Mouse (Mus musculus): ENCODE results near the gene Fkbp6. TPM values are rescaled to one million over a fixed set of nuclear protein-coding genes. Genes with fewer than 3 reads are reported as not detected.

Gene Fkbp6
- polyA plus RNA-seq, 1 experiment from 2014 or later, result 0.15 TPM

- no peaks in the 10 kb centered on the region for H3K27me3 ChIP-seq (ENCODE audit: control insufficient read depth, insufficient read depth, low read length)
- H3K4me1 ChIP-seq (replicated peaks; ENCODE audit: control insufficient read depth, insufficient read depth, low read length), result no peaks in the 10 kb centered on the region
- H3K9me3 ChIP-seq (ENCODE audit: control insufficient read depth, low read length), result peaks cover 3% of the 10 kb centered on the region; the same call in 1 of the 2 replicates
- no peak for DNase-seq (ENCODE audit: low spot score)
- H3K4me2 ChIP-seq (ENCODE audit: low read depth, low read length, severe bottlenecking), result no peak overlapping the region
- no peak overlapping the region for H3K27ac ChIP-seq (ENCODE audit: low read depth, low read length)
- H3K36me3 ChIP-seq (ENCODE audit: control insufficient read depth, insufficient read depth, low read length), result no peaks in the 10 kb centered on the region
- no peak overlapping the region for H3K9ac ChIP-seq (ENCODE audit: low read length)
- no peak overlapping the region for H3K4me3 ChIP-seq (ENCODE audit: low read depth, low read length)
- no peak for ATAC-seq (replicated peaks; ENCODE audit: low FRiP score)
- WGBS, result 21% methylated on average over 1 of the region's 1 CpGs
These were observed 3.4 kb downstream of the Fkbp6 start for GRCm38 (mm10) chr5:135346430-135346829.

DNA sequence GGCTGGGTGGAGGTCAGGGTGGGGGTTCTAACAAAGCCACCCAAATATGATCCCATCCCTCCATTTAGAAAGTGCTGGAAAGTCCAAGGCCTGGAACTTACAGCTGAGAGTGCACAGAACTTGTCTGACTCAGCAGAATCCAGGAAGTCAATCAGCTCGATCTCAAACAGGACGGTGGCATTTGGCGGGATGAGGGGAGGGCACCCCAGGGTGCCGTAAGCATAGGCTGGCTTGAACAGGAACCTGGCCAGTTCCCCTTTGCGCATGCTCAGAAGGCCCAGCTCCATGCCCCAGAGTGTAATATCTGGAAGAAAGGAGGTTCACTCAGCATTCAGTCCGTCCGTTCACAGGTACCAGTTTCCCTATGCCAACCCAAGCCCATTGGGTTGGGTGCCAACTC is 3.9 kb downstream of the Fkbp6 start:
- no peak overlapping the region for H3K9ac ChIP-seq (ENCODE audit: low read length)
- peak; percentile 27 for DNase-seq (ENCODE audit: low spot score)
- H3K4me3 ChIP-seq (ENCODE audit: low read depth, low read length), result no peak overlapping the region
- WGBS, result 81% methylated on average over 7 of the region's 7 CpGs
- no peak overlapping the region for H3K27ac ChIP-seq (ENCODE audit: low read depth, low read length)
- H3K4me2 ChIP-seq (ENCODE audit: low read depth, low read length, severe bottlenecking), result no peak overlapping the region
- H3K27me3 ChIP-seq (ENCODE audit: control insufficient read depth, insufficient read depth, low read length), result no peaks in the 10 kb centered on the region
- no peak for ATAC-seq (replicated peaks; ENCODE audit: low FRiP score)
- H3K36me3 ChIP-seq (ENCODE audit: control insufficient read depth, insufficient read depth, low read length), result no peaks in the 10 kb centered on the region
- peaks cover 3% of the 10 kb centered on the region; the same call in 1 of the 2 replicates for H3K9me3 ChIP-seq (ENCODE audit: control insufficient read depth, low read length)
- H3K4me1 ChIP-seq (replicated peaks; ENCODE audit: control insufficient read depth, insufficient read depth, low read length), result no peaks in the 10 kb centered on the region

GRCm38 (mm10) chr5:135337575-135337974 is 12.3 kb downstream of the Fkbp6 start:
- H3K27ac ChIP-seq (ENCODE audit: low read depth, low read length), result no peak overlapping the region
- no peak overlapping the region for H3K4me3 ChIP-seq (ENCODE audit: low read depth, low read length)
- ATAC-seq (replicated peaks; ENCODE audit: low FRiP score) (no peak), DNase-seq (ENCODE audit: low spot score) (no peak)
- H3K36me3 ChIP-seq (ENCODE audit: control insufficient read depth, insufficient read depth, low read length), result no peaks in the 10 kb centered on the region
- WGBS, result 80% methylated on average over 3 of the region's 3 CpGs
- no peak overlapping the region for H3K9ac ChIP-seq (ENCODE audit: low read length)
- no peaks in the 10 kb centered on the region for H3K4me1 ChIP-seq (replicated peaks; ENCODE audit: control insufficient read depth, insufficient read depth, low read length)
- H3K9me3 ChIP-seq (ENCODE audit: control insufficient read depth, low read length), result no peaks in the 10 kb centered on the region
- no peaks in the 10 kb centered on the region for H3K27me3 ChIP-seq (ENCODE audit: control insufficient read depth, insufficient read depth, low read length)
- no peak overlapping the region for H3K4me2 ChIP-seq (ENCODE audit: low read depth, low read length, severe bottlenecking)

DNA sequence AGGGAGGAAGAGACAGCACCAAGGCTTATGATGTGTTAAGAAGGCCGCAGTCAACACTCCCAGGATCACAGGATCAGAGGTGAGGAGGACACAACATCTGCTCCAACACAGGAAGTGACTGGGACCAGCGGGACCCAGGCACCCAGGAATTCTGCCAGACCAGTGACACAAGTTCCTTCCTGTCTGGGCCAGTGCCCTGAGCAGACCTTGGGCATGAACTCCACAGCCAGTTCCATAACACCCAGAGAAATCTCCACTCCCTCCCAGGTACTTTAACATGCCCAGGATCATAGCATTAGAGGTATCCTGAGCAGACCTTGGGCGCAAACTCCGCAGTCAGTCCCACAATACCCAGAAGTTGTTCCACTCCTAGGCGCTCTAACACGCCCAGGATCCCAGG is 18.7 kb downstream of the Fkbp6 start:
- H3K9ac ChIP-seq (ENCODE audit: low read length), result no peak overlapping the region
- H3K4me1 ChIP-seq (replicated peaks; ENCODE audit: control insufficient read depth, insufficient read depth, low read length), result peaks cover under 1% of the 10 kb centered on the region; the same call in 1 of the 2 replicates
- DNase-seq (ENCODE audit: low spot score) (no peak), ATAC-seq (replicated peaks; ENCODE audit: low FRiP score) (no peak)
- H3K27ac ChIP-seq (ENCODE audit: low read depth, low read length), result no peak overlapping the region
- H3K9me3 ChIP-seq (ENCODE audit: control insufficient read depth, low read length), result no peaks in the 10 kb centered on the region
- 84% methylated on average over 6 of the region's 6 CpGs for WGBS
- no peak overlapping the region for H3K4me3 ChIP-seq (ENCODE audit: low read depth, low read length)
- H3K27me3 ChIP-seq (ENCODE audit: control insufficient read depth, insufficient read depth, low read length), result no peaks in the 10 kb centered on the region
- H3K4me2 ChIP-seq (ENCODE audit: low read depth, low read length, severe bottlenecking), result no peak overlapping the region
- no peaks in the 10 kb centered on the region for H3K36me3 ChIP-seq (ENCODE audit: control insufficient read depth, insufficient read depth, low read length)

DNA sequence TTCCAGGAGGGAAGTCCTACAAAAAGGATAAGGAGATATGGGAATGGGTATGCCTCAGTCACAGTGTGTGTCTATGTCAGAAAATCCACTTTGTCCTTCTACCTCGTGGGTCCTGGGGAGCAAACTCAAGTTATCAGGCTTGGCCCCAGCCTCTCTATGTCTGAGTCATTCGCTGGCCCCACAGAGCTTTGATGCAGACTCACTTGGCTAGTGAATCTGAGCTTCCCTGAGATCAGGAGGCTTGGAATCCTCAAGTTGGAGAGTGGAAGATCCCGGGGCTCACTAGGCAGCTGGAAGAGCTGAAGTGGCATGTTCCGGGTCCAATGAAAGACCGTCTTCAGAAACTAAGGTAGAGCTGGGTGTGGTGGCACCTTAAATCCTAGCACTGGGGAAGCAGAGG is 19.6 kb downstream of the Fkbp6 start:
- no peak for DNase-seq (ENCODE audit: low spot score)
- no peak overlapping the region for H3K4me3 ChIP-seq (ENCODE audit: low read depth, low read length)
- ATAC-seq (replicated peaks; ENCODE audit: low FRiP score), result no peak
- peaks cover 3% of the 10 kb centered on the region; the same call in 1 of the 2 replicates for H3K4me1 ChIP-seq (replicated peaks; ENCODE audit: control insufficient read depth, insufficient read depth, low read length)
- H3K27me3 ChIP-seq (ENCODE audit: control insufficient read depth, insufficient read depth, low read length), result no peaks in the 10 kb centered on the region
- H3K9ac ChIP-seq (ENCODE audit: low read length), result no peak overlapping the region
- H3K4me2 ChIP-seq (ENCODE audit: low read depth, low read length, severe bottlenecking), result no peak overlapping the region
- H3K36me3 ChIP-seq (ENCODE audit: control insufficient read depth, insufficient read depth, low read length), result no peaks in the 10 kb centered on the region
- H3K9me3 ChIP-seq (ENCODE audit: control insufficient read depth, low read length), result no peaks in the 10 kb centered on the region
- H3K27ac ChIP-seq (ENCODE audit: low read depth, low read length), result no peak overlapping the region
- 88% methylated on average over 5 of the region's 5 CpGs for WGBS

GRCm38 (mm10) chr5:135329471-135329870 is 20.4 kb downstream of the Fkbp6 start:
- Histone ChIP-seq H3K9ac (ENCODE audit: low read length) (no peak overlapping the region), H3K27me3 (ENCODE audit: control insufficient read depth, insufficient read depth, low read length) (no peaks in the 10 kb centered on the region), H3K27ac (ENCODE audit: low read depth, low read length) (no peak overlapping the region), H3K36me3 (ENCODE audit: control insufficient read depth, insufficient read depth, low read length) (no peaks in the 10 kb centered on the region), H3K4me3 (ENCODE audit: low read depth, low read length) (no peak overlapping the region), H3K4me1 (replicated peaks; ENCODE audit: control insufficient read depth, insufficient read depth, low read length) (peaks cover 3% of the 10 kb centered on the region; the same call in 1 of the 2 replicates), H3K4me2 (ENCODE audit: low read depth, low read length, severe bottlenecking) (no peak overlapping the region), H3K9me3 (ENCODE audit: control insufficient read depth, low read length) (no peaks in the 10 kb centered on the region)
- no peak for DNase-seq (ENCODE audit: low spot score)
- ATAC-seq (replicated peaks; ENCODE audit: low FRiP score), result no peak
- 80% methylated on average over 4 of the region's 4 CpGs for WGBS

DNA sequence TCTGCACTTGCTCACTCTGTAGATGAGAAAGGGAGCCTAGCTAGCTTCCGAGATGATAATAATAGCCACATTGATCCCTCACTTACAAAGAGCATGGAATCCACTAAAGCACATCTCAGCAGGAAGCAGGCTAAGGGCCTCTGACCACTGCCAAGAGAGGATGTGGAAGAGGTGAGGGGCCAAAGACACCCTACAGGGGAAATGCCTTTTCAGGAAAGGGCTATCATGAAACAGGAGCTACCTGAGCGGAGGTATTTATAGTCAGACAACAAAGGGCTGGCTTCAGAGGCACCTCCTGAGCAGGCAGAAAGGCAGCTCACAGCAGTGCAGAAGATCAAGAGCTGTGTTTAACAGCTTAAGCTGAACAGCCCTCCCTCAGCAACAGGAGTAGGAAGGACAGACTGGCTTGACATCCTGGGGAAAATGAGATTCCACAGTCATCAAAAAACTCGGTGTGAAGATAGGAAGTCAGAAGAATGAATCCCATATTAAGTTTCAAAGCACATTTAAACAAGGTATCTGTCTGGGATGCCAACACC is 23.7 kb downstream of the Fkbp6 start:
- 5% methylated on average over 3 of the region's 3 CpGs for whole genome bisulfite sequencing
- no peak overlapping the region for H3K27ac ChIP-seq (ENCODE audit: low read depth, low read length)
- H3K9ac ChIP-seq (ENCODE audit: low read length), result no peak overlapping the region
- no peaks in the 10 kb centered on the region for H3K9me3 ChIP-seq (ENCODE audit: control insufficient read depth, low read length)
- no peaks in the 10 kb centered on the region for H3K27me3 ChIP-seq (ENCODE audit: control insufficient read depth, insufficient read depth, low read length)
- no peak for DNase-seq (ENCODE audit: low spot score)
- ATAC-seq (replicated peaks; ENCODE audit: low FRiP score), result no peak
- H3K4me2 ChIP-seq (ENCODE audit: low read depth, low read length, severe bottlenecking), result no peak overlapping the region
- H3K36me3 ChIP-seq (ENCODE audit: control insufficient read depth, insufficient read depth, low read length), result no peaks in the 10 kb centered on the region
- peaks cover 3% of the 10 kb centered on the region; the same call in 1 of the 2 replicates for H3K4me1 ChIP-seq (replicated peaks; ENCODE audit: control insufficient read depth, insufficient read depth, low read length)
- no peak overlapping the region for H3K4me3 ChIP-seq (ENCODE audit: low read depth, low read length)

- H3K9me3 ChIP-seq (ENCODE audit: control insufficient read depth, low read length), result no peaks in the 10 kb centered on the region
- DNase-seq (ENCODE audit: low spot score) (no peak), ATAC-seq (replicated peaks; ENCODE audit: low FRiP score) (no peak)
- H3K4me3 ChIP-seq (ENCODE audit: low read depth, low read length), result no peak overlapping the region
- H3K36me3 ChIP-seq (ENCODE audit: control insufficient read depth, insufficient read depth, low read length), result no peaks in the 10 kb centered on the region
- H3K27me3 ChIP-seq (ENCODE audit: control insufficient read depth, insufficient read depth, low read length), result no peaks in the 10 kb centered on the region
- WGBS, result 97% methylated on average over 1 of the region's 1 CpGs
- no peak overlapping the region for H3K27ac ChIP-seq (ENCODE audit: low read depth, low read length)
- no peak overlapping the region for H3K9ac ChIP-seq (ENCODE audit: low read length)
- peaks cover 3% of the 10 kb centered on the region; the same call in 1 of the 2 replicates for H3K4me1 ChIP-seq (replicated peaks; ENCODE audit: control insufficient read depth, insufficient read depth, low read length)
- no peak overlapping the region for H3K4me2 ChIP-seq (ENCODE audit: low read depth, low read length, severe bottlenecking)
These were observed 27.6 kb downstream of the Fkbp6 start for GRCm38 (mm10) chr5:135322197-135322596.

- no peak for DNase-seq (ENCODE audit: low spot score)
- H3K4me3 ChIP-seq (ENCODE audit: low read depth, low read length), result no peak overlapping the region
- H3K4me2 ChIP-seq (ENCODE audit: low read depth, low read length, severe bottlenecking), result no peak overlapping the region
- no peak overlapping the region for H3K27ac ChIP-seq (ENCODE audit: low read depth, low read length)
- H3K9ac ChIP-seq (ENCODE audit: low read length), result no peak overlapping the region
- 67% methylated on average over 2 of the region's 2 CpGs for WGBS
- no peaks in the 10 kb centered on the region for H3K9me3 ChIP-seq (ENCODE audit: control insufficient read depth, low read length)
- H3K4me1 ChIP-seq (replicated peaks; ENCODE audit: control insufficient read depth, insufficient read depth, low read length), result no peaks in the 10 kb centered on the region
- H3K27me3 ChIP-seq (ENCODE audit: control insufficient read depth, insufficient read depth, low read length), result no peaks in the 10 kb centered on the region
- ATAC-seq (replicated peaks; ENCODE audit: low FRiP score), result no peak
- H3K36me3 ChIP-seq (ENCODE audit: control insufficient read depth, insufficient read depth, low read length), result no peaks in the 10 kb centered on the region
These were observed 30.0 kb downstream of the Fkbp6 start for GRCm38 (mm10) chr5:135319856-135320255.

Measured in forebrain, embryonic 11.5 days (tissue).